Mouse (Mus musculus) B cell, adult 2 months (primary cell): ENCODE data around the gene Vmn1r165.
"Not testable (repeated sequence)": the region's sequence is repeated elsewhere in the genome, so short reads cannot be mapped to it uniquely, and the experiment has no call there.

Experiments used
- DNase-seq, 2 experiments: peaks; one replicate each; pipeline ENCODE4 v3.0.0; 2022

Vmn1r165 gene

GRCm38 (mm10) chr7:23217032-23217431 lies at the start of gene Vmn1r165:
Gene Vmn1r165 (plus strand): TSS chr7:23217332.
- not testable (repeated sequence) for DNase-seq

- not testable (repeated sequence) for DNase-seq
These were observed 34.5 kb downstream of the Vmn1r165 start, which contains the start of gene Vmn1r166 for GRCm38 (mm10) chr7:23251582-23251981. Gene Vmn1r166 (minus strand): TSS chr7:23251682.
